Mouse (Mus musculus): ENCODE measurements around the gene Mob1b. TPM values are rescaled to one million over a fixed set of nuclear protein-coding genes. Genes with fewer than 3 reads are reported as not detected.

Gene Mob1b
- polyA plus RNA-seq, 1 experiment from 2014 or later = 10.8 TPM

Other genes starting within 250 kb of the Mob1b start
- 0.06 TPM in 1 of 2 replicates, not detected in the other for gene Enam, start 232.9 kb upstream of the Mob1b start, polyA plus RNA-seq (2015; fragmentation: Nextera tagmentation; extraction: Ambion mirVana)
- 0.56 TPM in 1 of 2 replicates, not detected in the other for gene Jchain, start 193.0 kb upstream of the Mob1b start, polyA plus RNA-seq (2015; fragmentation: Nextera tagmentation; extraction: Ambion mirVana)
- gene Utp3, start 166.4 kb upstream of the Mob1b start, polyA plus RNA-seq (2015; fragmentation: Nextera tagmentation; extraction: Ambion mirVana) = 77.5 and 83.7 TPM in 2 replicates
- 15.4 and 17.0 TPM in 2 replicates for gene Rufy3, start 155.8 kb upstream of the Mob1b start, polyA plus RNA-seq (2015; fragmentation: Nextera tagmentation; extraction: Ambion mirVana)
- 55.3 and 58.9 TPM in 2 replicates for gene Grsf1, start 44.7 kb upstream of the Mob1b start, polyA plus RNA-seq (2015; fragmentation: Nextera tagmentation; extraction: Ambion mirVana)
- 48.6 and 52.1 TPM in 2 replicates for gene Dck, start 44.1 kb downstream of the Mob1b start, polyA plus RNA-seq (2015; fragmentation: Nextera tagmentation; extraction: Ambion mirVana)
- gene Slc4a4, start 166.0 kb downstream of the Mob1b start, polyA plus RNA-seq (2015; fragmentation: Nextera tagmentation; extraction: Ambion mirVana) = 1.7 and 1.8 TPM in 2 replicates

Measured in embryonic facial prominence, embryonic 13.5 days (tissue).